ENCODE assay signal across 24 mouse cellular contexts in genomic region chr3:107707239-107707638, GRCm38 (mm10). TPM values are rescaled to one million over a fixed set of nuclear protein-coding genes. Genes with fewer than 3 reads are reported as not detected.
DNase-seq lines count a peak whose midpoint lies in the region; TF ChIP-seq lines count a peak whose summit lies in the region.
"Had no signal": no experiment of that assay in that cellular context is flagged by ENCODE, and none has a peak within 500 bp of the region (broad histone marks: within the 10 kb centered on the region; RNA-seq: fewer than 3 reads in every experiment).

No protein-coding gene starts in this region.

- TF ChIP-seq CTCF in heart, adult 2 months (IDR thresholded peaks at IDR 0.05): no peak
- no peak for TF ChIP-seq CTCF in embryonic fibroblast, embryonic 13.5 days (IDR thresholded peaks at IDR 0.05; ENCODE audit: borderline replicate concordance, insufficient read depth, low read length)

- H3K36me3 ChIP-seq in heart, adult 2 months (ENCODE audit: control insufficient read depth, insufficient read depth, low read length): peaks cover 5% of the 10 kb centered on the region; the same call in 1 of the 2 replicates
- H3K36me3 ChIP-seq: embryonic facial prominence, embryonic 10.5 days; embryonic facial prominence, embryonic 13.5 days; forebrain, embryonic 10.5 days; G1E; hindbrain, embryonic 12.5 days; hindbrain, embryonic 15.5 days had no signal

- 44% methylated on average over 4 of the region's 4 CpGs for WGBS in heart, adult 2 months

- H3K4me1 ChIP-seq in heart, adult 2 months (ENCODE audit: control insufficient read depth, insufficient read depth, low read length): peaks cover 18% of the 10 kb centered on the region
- peaks cover 14% of the 10 kb centered on the region for H3K4me1 ChIP-seq in embryonic fibroblast, embryonic 13.5 days (ENCODE audit: control insufficient read depth, insufficient read depth, low read length)
- H3K4me1 ChIP-seq: forebrain, embryonic 13.5 days; hindbrain, embryonic 12.5 days; hindbrain, embryonic 15.5 days had no signal

- no peak for TF ChIP-seq POLR2A in heart, adult 2 months (IDR thresholded peaks at IDR 0.05; ENCODE audit: insufficient read depth, low read depth, low read length)
- TF ChIP-seq POLR2A in embryonic fibroblast, embryonic 13.5 days (IDR thresholded peaks at IDR 0.05; ENCODE audit: low read depth, low read length): no peak

- no peak for TF ChIP-seq EP300 in heart, adult 2 months (IDR thresholded peaks at IDR 0.05; ENCODE audit: insufficient read depth, low read depth, low read length)

- no peaks in the 10 kb centered on the region for H3K79me2 ChIP-seq in heart, adult 2 months (replicated peaks; ENCODE audit: control insufficient read depth, insufficient read depth, low read length)

- intact Hi-C loops in heart, adult 2 months (cut with DNase I): no loop called here

- DNase-seq in heart, adult 11 months: peak; percentile 87
- DNase-seq in heart, adult 2 months: no peak
- peak; percentile 57 for DNase-seq in MN1 (ENCODE audit: low spot score)
- DNase-seq in urinary bladder, postnatal 4 days (ENCODE audit: low spot score in 2 of 2): no peak
- DNase-seq in urinary bladder, adult 18-20 months (ENCODE audit: low spot score in 2 of 2): no peak
- DNase-seq in spleen, adult 18-20 months: no peak
- DNase-seq: adrenal gland, adult 2 months; adrenal gland, postnatal 14 days; cerebellum, adult 11-12 months; cerebellum, adult 8-10 months; cerebellum, postnatal 10 days; cerebellum, postnatal 36 days; embryo, embryonic 11 days; gastrocnemius, postnatal 14 days had no signal

- H3K27ac ChIP-seq in heart, adult 2 months: no peak overlapping the region
- peak overlapping the region; percentile 98 for H3K27ac ChIP-seq in embryonic fibroblast, embryonic 13.5 days (ENCODE audit: insufficient read depth, low read length)
- H3K27ac ChIP-seq: embryonic facial prominence, embryonic 10.5 days; embryonic facial prominence, embryonic 13.5 days; forebrain, embryonic 10.5 days; forebrain, embryonic 13.5 days; hindbrain, embryonic 12.5 days; hindbrain, embryonic 15.5 days had no signal

- no peak overlapping the region for H3K9ac ChIP-seq in heart, adult 2 months (ENCODE audit: low read depth, low read length)
- H3K9ac ChIP-seq: embryonic facial prominence, embryonic 13.5 days; forebrain, embryonic 13.5 days; hindbrain, embryonic 12.5 days; hindbrain, embryonic 15.5 days had no signal

- H3K27me3 ChIP-seq in heart, adult 2 months (ENCODE audit: control insufficient read depth, insufficient read depth, low read length): no peaks in the 10 kb centered on the region
- H3K27me3 ChIP-seq: CH12.LX; embryonic facial prominence, embryonic 13.5 days; forebrain, embryonic 13.5 days; hindbrain, embryonic 12.5 days; hindbrain, embryonic 15.5 days; Patski had no signal

- no peak overlapping the region for H3K4me3 ChIP-seq in heart, adult 2 months
- no peak overlapping the region for H3K4me3 ChIP-seq in embryonic fibroblast, embryonic 13.5 days (ENCODE audit: insufficient read depth, low read length)
- H3K4me3 ChIP-seq: embryonic facial prominence, embryonic 10.5 days; embryonic facial prominence, embryonic 13.5 days; forebrain, embryonic 10.5 days; forebrain, embryonic 13.5 days; hindbrain, embryonic 12.5 days; hindbrain, embryonic 15.5 days had no signal

RNA-seq across cellular contexts. Expression of gene Ahcyl1, which starts 10.9 kb away (rescaled TPM):
- total RNA-seq in heart, adult 2 months (2021): 10 to 100 TPM; 76.5 to 82.3 TPM
- polyA plus RNA-seq in heart, adult 2 months (2012; rRNA removed): 50.9 and 94.6 TPM in 2 replicates
- 216 and 238 TPM in 2 replicates for polyA plus RNA-seq in embryonic fibroblast, embryonic 13.5 days (2011; ENCODE audit: insufficient read length, low read depth, missing spikeins)

RNA-seq across cellular contexts. Expression of gene Csf1, which starts 53.0 kb away (rescaled TPM):
- 10 to 100 TPM; 30.0 to 41.7 TPM for total RNA-seq in heart, adult 2 months (2021)
- polyA plus RNA-seq in heart, adult 2 months (2012; rRNA removed): 32.9 and 44.0 TPM in 2 replicates
- polyA plus RNA-seq in embryonic fibroblast, embryonic 13.5 days (2011; ENCODE audit: insufficient read length, low read depth, missing spikeins): 208 and 272 TPM in 2 replicates

Comparison
In these comparisons a context has a peak if more than half of its experiments do, and no peak if none do; other contexts are left out.
1. DNase-seq: peak in heart, adult 11 months (single experiment) and MN1 (single experiment); none in heart, adult 2 months (0 of 2), urinary bladder, postnatal 4 days (0 of 2), urinary bladder, adult 18-20 months (0 of 2) and spleen, adult 18-20 months (0 of 2).